Mouse (Mus musculus): Measurements from ENCODE around the gene Fbxo21. TPM values are rescaled to one million over a fixed set of nuclear protein-coding genes. Genes with fewer than 3 reads are reported as not detected.
A peak's percentile ranks its signal among the peaks of the same experiment; 100 is the strongest.

Fbxo21 gene
- polyA plus RNA-seq, 1 experiment from 2014 or later = 55.3 TPM

DNA sequence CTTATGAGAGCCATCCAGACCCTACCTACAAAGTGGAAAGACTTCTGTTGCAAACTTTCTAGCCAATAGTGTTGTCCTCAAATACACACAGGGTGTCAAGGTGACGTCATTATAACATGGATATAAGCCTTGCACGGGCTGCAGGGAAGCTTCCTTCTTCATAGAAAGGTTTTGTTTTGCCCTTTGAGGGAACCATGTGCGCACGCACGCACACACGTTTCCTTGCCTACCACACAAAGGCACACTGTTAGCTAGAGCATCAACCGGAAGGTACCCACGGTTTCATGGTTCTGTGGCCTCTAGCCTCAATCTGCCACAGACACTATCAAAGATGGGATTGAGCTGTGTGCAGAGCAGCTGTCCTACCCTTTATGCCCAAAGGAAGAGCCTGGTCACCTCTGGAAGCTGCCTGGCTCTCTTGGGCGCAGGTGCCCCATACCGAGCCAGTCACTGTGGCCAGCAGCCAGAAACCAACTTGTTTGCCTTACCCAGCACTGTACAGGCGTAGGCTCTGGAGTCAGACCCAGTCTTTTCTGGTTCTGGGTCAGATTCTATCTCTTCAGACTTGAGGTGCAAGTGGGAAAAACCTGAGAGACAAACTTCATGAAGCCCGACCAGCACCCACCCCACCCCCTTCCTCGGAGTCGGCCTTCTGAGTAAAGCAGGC is 70.7 kb downstream of the Fbxo21 start:
- no peak overlapping the region for H3K4me3 ChIP-seq (replicated peaks)
- no peaks in the 10 kb centered on the region for H3K36me3 ChIP-seq
- H3K9ac ChIP-seq = no peak overlapping the region
- no peaks in the 10 kb centered on the region for H3K9me3 ChIP-seq (replicated peaks)
- H3K27me3 ChIP-seq = no peaks in the 10 kb centered on the region
- H3K4me2 ChIP-seq (replicated peaks) = no peak overlapping the region
- no peak for ATAC-seq (ENCODE audit: insufficient number of reproducible peaks, low FRiP score, low TSS enrichment, low read depth)
- no peak overlapping the region for H3K27ac ChIP-seq (replicated peaks)
- H3K4me1 ChIP-seq = no peaks in the 10 kb centered on the region
- 86% methylated on average over 14 of the region's 14 CpGs for WGBS

GRCm38 (mm10) chr5:118048412-118048811 is 71.9 kb downstream of the Fbxo21 start:
- H3K9me3 ChIP-seq (replicated peaks) = no peaks in the 10 kb centered on the region
- WGBS = 78% methylated on average over 4 of the region's 4 CpGs
- H3K36me3 ChIP-seq = no peaks in the 10 kb centered on the region
- no peak overlapping the region for H3K27ac ChIP-seq (replicated peaks)
- no peak overlapping the region for H3K9ac ChIP-seq
- H3K4me2 ChIP-seq (replicated peaks) = no peak overlapping the region
- no peaks in the 10 kb centered on the region for H3K27me3 ChIP-seq
- no peak overlapping the region for H3K4me3 ChIP-seq (replicated peaks)
- no peaks in the 10 kb centered on the region for H3K4me1 ChIP-seq
- no peak for ATAC-seq (ENCODE audit: insufficient number of reproducible peaks, low FRiP score, low TSS enrichment, low read depth)

GRCm38 (mm10) chr5:118048928-118049327 is 72.4 kb downstream of the Fbxo21 start:
- Histone ChIP-seq H3K4me1 (no peaks in the 10 kb centered on the region), H3K27ac (replicated peaks) (no peak overlapping the region), H3K9ac (no peak overlapping the region), H3K36me3 (no peaks in the 10 kb centered on the region), H3K27me3 (no peaks in the 10 kb centered on the region), H3K4me2 (replicated peaks) (no peak overlapping the region), H3K4me3 (replicated peaks) (no peak overlapping the region), H3K9me3 (replicated peaks) (no peaks in the 10 kb centered on the region)
- 82% methylated on average over 5 of the region's 5 CpGs for WGBS
- no peak for ATAC-seq (ENCODE audit: insufficient number of reproducible peaks, low FRiP score, low TSS enrichment, low read depth)

DNA sequence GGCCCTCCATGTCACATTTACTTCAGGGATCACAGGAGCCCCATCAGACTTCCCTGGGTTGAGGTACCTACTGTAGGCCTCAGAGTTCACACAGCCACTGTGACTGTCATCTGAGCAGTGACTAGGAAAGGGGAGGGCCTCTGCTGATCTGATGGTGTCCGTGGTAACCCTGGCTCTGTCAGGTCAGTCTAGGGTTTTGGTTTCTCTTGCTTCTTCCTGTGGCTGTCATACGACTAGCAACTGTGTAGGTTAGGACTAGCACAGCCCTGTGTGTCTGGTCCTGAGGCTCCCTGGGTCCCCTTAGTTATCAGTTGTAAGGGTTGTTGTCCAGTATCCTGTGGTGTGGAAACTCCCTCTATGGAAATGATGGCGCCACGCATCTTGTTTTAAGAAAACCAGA is 74.2 kb downstream of the Fbxo21 start:
- Histone ChIP-seq H3K9ac (no peak overlapping the region), H3K4me2 (replicated peaks) (no peak overlapping the region), H3K4me3 (replicated peaks) (no peak overlapping the region), H3K27ac (replicated peaks) (no peak overlapping the region), H3K9me3 (replicated peaks) (no peaks in the 10 kb centered on the region), H3K36me3 (no peaks in the 10 kb centered on the region), H3K4me1 (no peaks in the 10 kb centered on the region), H3K27me3 (no peaks in the 10 kb centered on the region)
- WGBS = 77% methylated on average over 4 of the region's 4 CpGs
- ATAC-seq (ENCODE audit: insufficient number of reproducible peaks, low FRiP score, low TSS enrichment, low read depth) = no peak

- WGBS = 70% methylated on average over 8 of the region's 8 CpGs
- H3K27me3 ChIP-seq = no peaks in the 10 kb centered on the region
- no peak overlapping the region for H3K4me2 ChIP-seq (replicated peaks)
- no peaks in the 10 kb centered on the region for H3K4me1 ChIP-seq
- no peaks in the 10 kb centered on the region for H3K9me3 ChIP-seq (replicated peaks)
- H3K27ac ChIP-seq (replicated peaks) = no peak overlapping the region
- ATAC-seq (ENCODE audit: insufficient number of reproducible peaks, low FRiP score, low TSS enrichment, low read depth) = no peak
- H3K9ac ChIP-seq = no peak overlapping the region
- no peak overlapping the region for H3K4me3 ChIP-seq (replicated peaks)
- no peaks in the 10 kb centered on the region for H3K36me3 ChIP-seq
Measured at GRCm38 (mm10) chr5:118051981-118052662, 75.6 kb downstream of the Fbxo21 start.

- 0 out of 2 replicates have a peak, but pooled peaks cover 4% of the 10 kb centered on the region for H3K4me1 ChIP-seq
- H3K4me2 ChIP-seq (replicated peaks) = no peak overlapping the region
- no peak for ATAC-seq (ENCODE audit: insufficient number of reproducible peaks, low FRiP score, low TSS enrichment, low read depth)
- H3K27ac ChIP-seq (replicated peaks) = no peak overlapping the region
- no peaks in the 10 kb centered on the region for H3K36me3 ChIP-seq
- no peaks in the 10 kb centered on the region for H3K9me3 ChIP-seq (replicated peaks)
- no peak overlapping the region for H3K4me3 ChIP-seq (replicated peaks)
- WGBS = 88% methylated on average over 2 of the region's 2 CpGs
- H3K27me3 ChIP-seq = no peaks in the 10 kb centered on the region
- no peak overlapping the region for H3K9ac ChIP-seq
Measured at GRCm38 (mm10) chr5:118053205-118053604, 76.7 kb downstream of the Fbxo21 start.

GRCm38 (mm10) chr5:118057508-118058111 is 81.1 kb downstream of the Fbxo21 start:
- Histone ChIP-seq H3K9me3 (replicated peaks) (no peaks in the 10 kb centered on the region), H3K27ac (replicated peaks) (peak overlapping the region; percentile 13; the same call in 1 of the 2 replicates), H3K27me3 (no peaks in the 10 kb centered on the region), H3K4me1 (0 out of 2 replicates have a peak, but pooled peaks cover 4% of the 10 kb centered on the region), H3K4me2 (replicated peaks) (no peak overlapping the region), H3K4me3 (replicated peaks) (no peak overlapping the region), H3K9ac (no peak overlapping the region), H3K36me3 (no peaks in the 10 kb centered on the region)
- WGBS = 27% methylated on average over 8 of the region's 8 CpGs
- ATAC-seq (ENCODE audit: insufficient number of reproducible peaks, low FRiP score, low TSS enrichment, low read depth) = peak; percentile 63; the same call in 1 of the 2 replicates

DNA sequence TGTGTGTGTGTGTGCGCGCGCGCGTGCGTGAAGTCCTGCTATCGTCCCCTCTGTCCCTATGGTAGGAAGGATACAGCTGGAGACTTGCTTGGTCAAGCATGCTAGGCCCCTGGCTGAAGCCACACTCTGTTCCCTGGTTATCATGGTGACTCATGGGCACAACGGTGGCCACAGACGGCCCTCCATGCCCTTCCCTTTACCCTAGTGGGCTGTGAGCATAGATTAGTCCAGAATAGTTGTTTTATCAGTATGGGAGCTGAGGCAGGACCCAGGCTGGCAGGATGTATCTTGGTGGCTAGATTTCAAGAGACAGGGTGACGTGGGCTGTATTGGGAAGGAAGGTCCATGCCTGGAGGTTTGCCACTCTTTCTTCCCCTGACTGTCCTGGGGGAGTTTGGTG is 82.3 kb downstream of the Fbxo21 start:
- Histone ChIP-seq H3K4me1 (0 out of 2 replicates have a peak, but pooled peaks cover 4% of the 10 kb centered on the region), H3K27ac (replicated peaks) (no peak overlapping the region), H3K36me3 (peaks cover 7% of the 10 kb centered on the region), H3K4me2 (replicated peaks) (no peak overlapping the region), H3K9me3 (replicated peaks) (no peaks in the 10 kb centered on the region), H3K27me3 (no peaks in the 10 kb centered on the region), H3K4me3 (replicated peaks) (no peak overlapping the region), H3K9ac (no peak overlapping the region)
- WGBS = 92% methylated on average over 10 of the region's 10 CpGs
- ATAC-seq (ENCODE audit: insufficient number of reproducible peaks, low FRiP score, low TSS enrichment, low read depth) = no peak

- 85% methylated on average over 9 of the region's 9 CpGs for WGBS
- no peaks in the 10 kb centered on the region for H3K27me3 ChIP-seq
- peaks cover 10% of the 10 kb centered on the region for H3K36me3 ChIP-seq
- H3K27ac ChIP-seq (replicated peaks) = no peak overlapping the region
- H3K9me3 ChIP-seq (replicated peaks) = no peaks in the 10 kb centered on the region
- ATAC-seq (ENCODE audit: insufficient number of reproducible peaks, low FRiP score, low TSS enrichment, low read depth) = no peak
- no peak overlapping the region for H3K4me3 ChIP-seq (replicated peaks)
- H3K4me1 ChIP-seq = 0 out of 2 replicates have a peak, but pooled peaks cover 4% of the 10 kb centered on the region
- H3K4me2 ChIP-seq (replicated peaks) = no peak overlapping the region
- no peak overlapping the region for H3K9ac ChIP-seq
Measured at GRCm38 (mm10) chr5:118059646-118060045, 83.1 kb downstream of the Fbxo21 start.
